Mouse (Mus musculus) WW6 (cell line): ENCODE results near the gene Ror1.

ENCODE experiments used
- DNase-seq: peaks from one replicate; pipeline ENCODE4 v3.0.0-alpha.2; 2013; ENCODE audit warnings: low read depth, low spot score

Ror1 gene

GRCm38 (mm10) chr4:100386272-100386988 lies 290.8 kb downstream of the Ror1 start:
- DNase-seq: no peak

- DNase-seq: no peak
Measured at GRCm38 (mm10) chr4:100390436-100390835, 294.8 kb downstream of the Ror1 start.

- no peak for DNase-seq
Measured at GRCm38 (mm10) chr4:100391021-100391420, 295.4 kb downstream of the Ror1 start.

- DNase-seq: no peak
Measured at GRCm38 (mm10) chr4:100393374-100394061, 297.9 kb downstream of the Ror1 start.

GRCm38 (mm10) chr4:100395407-100395806 lies 299.8 kb downstream of the Ror1 start:
- no peak for DNase-seq

- DNase-seq: no peak
Measured at GRCm38 (mm10) chr4:100398079-100398478, 302.5 kb downstream of the Ror1 start.

GRCm38 (mm10) chr4:100401078-100401477 lies 305.5 kb downstream of the Ror1 start:
- DNase-seq: no peak

- DNase-seq: no peak
Measured at GRCm38 (mm10) chr4:100401581-100402470, 306.2 kb downstream of the Ror1 start.

GRCm38 (mm10) chr4:100407261-100407874 lies 311.8 kb downstream of the Ror1 start:
- no peak for DNase-seq

GRCm38 (mm10) chr4:100409521-100409920 lies 313.9 kb downstream of the Ror1 start:
- no peak for DNase-seq

GRCm38 (mm10) chr4:100411841-100412539 lies 316.4 kb downstream of the Ror1 start:
- DNase-seq: no peak

- no peak for DNase-seq
Measured at GRCm38 (mm10) chr4:100422756-100423155, 327.2 kb downstream of the Ror1 start.

- no peak for DNase-seq
Measured at GRCm38 (mm10) chr4:100426101-100426500, 330.5 kb downstream of the Ror1 start.

GRCm38 (mm10) chr4:100429371-100429900 lies 333.8 kb downstream of the Ror1 start:
- DNase-seq: no peak

- no peak for DNase-seq
Measured at GRCm38 (mm10) chr4:100435281-100436168, 339.9 kb downstream of the Ror1 start.

GRCm38 (mm10) chr4:100436169-100436547 lies 340.6 kb downstream of the Ror1 start:
- DNase-seq: no peak

GRCm38 (mm10) chr4:100446897-100447296 lies 351.3 kb downstream of the Ror1 start:
- no peak for DNase-seq

- DNase-seq: no peak
Measured at GRCm38 (mm10) chr4:100462493-100463120, 367.0 kb downstream of the Ror1 start.

- DNase-seq: no peak
Measured at GRCm38 (mm10) chr4:100478592-100479321, 383.2 kb downstream of the Ror1 start, which contains the start of gene Ube2u. Gene Ube2u (plus strand): TSS chr4:100478849.
